Mouse (Mus musculus) embryonic facial prominence, embryonic 11.5 days (tissue): Measurements from ENCODE around the gene Cars2. TPM values are rescaled to one million over a fixed set of nuclear protein-coding genes. Genes with fewer than 3 reads are reported as not detected.
A peak's percentile ranks its signal among the peaks of the same experiment; 100 is the strongest.
"Not testable (repeated sequence)": the region's sequence is repeated elsewhere in the genome, so short reads cannot be mapped to it uniquely, and the experiment has no call there.

ENCODE experiments used
- ATAC-seq: fragments of 200-750 bp; cut with Nextera tagmentation; replicated peaks from 2 replicates; pipeline ENCODE4 v1.8.0; 2017; ENCODE audit warnings: low read depth; ENCODE audit not compliant: insufficient number of reproducible peaks, low FRiP score, low TSS enrichment
- DNase-seq: peaks from one replicate; pipeline ENCODE4 v3.0.0-alpha.2; 2015; ENCODE audit warnings: low spot score
- H3K27ac ChIP-seq: fragments of 300-500 bp; sonication (generic); replicated peaks from 2 replicates; pipeline ENCODE4 v1.5.1; 2014; ENCODE audit warnings: mild to moderate bottlenecking, low read depth, low read length, control low read depth
- H3K27me3 ChIP-seq: fragments of 300-500 bp; sonication (generic); 2 replicates; pipeline ENCODE4 v1.6.1; 2014; ENCODE audit warnings: mild to moderate bottlenecking, low read length, moderate library complexity, mixed read lengths; ENCODE audit not compliant: control insufficient read depth, insufficient read depth
- H3K36me3 ChIP-seq: fragments of 300-500 bp; sonication (generic); replicated peaks from 2 replicates; pipeline ENCODE4 v1.6.1; 2014; ENCODE audit warnings: low read depth, mild to moderate bottlenecking, low read length, moderate library complexity, mixed read lengths; ENCODE audit not compliant: control insufficient read depth, insufficient read depth
- H3K4me1 ChIP-seq: fragments of 300-500 bp; sonication (generic); 2 replicates; pipeline ENCODE4 v1.6.1; 2014; ENCODE audit warnings: low read length, mixed read lengths; ENCODE audit not compliant: control insufficient read depth, insufficient read depth
- H3K4me2 ChIP-seq: fragments of 300-500 bp; sonication (generic); 2 replicates; pipeline ENCODE4 v1.6.1; 2014; ENCODE audit warnings: low read depth, mild to moderate bottlenecking, control low read depth, low read length, moderate library complexity
- H3K4me3 ChIP-seq: fragments of 300-500 bp; sonication (generic); 2 replicates; pipeline ENCODE4 v1.5.1; 2014; ENCODE audit warnings: low read depth, low read length, control low read depth
- H3K9ac ChIP-seq: fragments of 300-500 bp; sonication (generic); replicated peaks from 2 replicates; pipeline ENCODE4 v1.6.1; 2014; ENCODE audit warnings: mild to moderate bottlenecking, control low read depth, low read length
- H3K9me3 ChIP-seq: fragments of 300-500 bp; sonication (generic); replicated peaks from 2 replicates; pipeline ENCODE4 v1.6.1; 2016; ENCODE audit warnings: mild to moderate bottlenecking, low read length, inconsistent platforms, mixed read lengths; ENCODE audit not compliant: control insufficient read depth
- WGBS: fragments of 180-500 bp; shearing (Covaris S2); extraction: QIAGEN DNeasy Blood & Tissue Kit; methylation state at CpG from one replicate; pipeline ENCODE4 v1.1.7; 2014; 5-methylcytosine and 5-hydroxymethylcytosine counted together
- polyA plus RNA-seq: library from polyadenylated mRNA; unstranded; fragments of >200 nt; fragmentation: Nextera tagmentation; extraction: Ambion mirVana; gene quantifications from 2 replicates; pipeline ENCODE4 v1.2.1, GENCODE M21; 2014

The Cars2 gene
- polyA plus RNA-seq, 1 experiment from 2014 or later, result 15.7 TPM

DNA sequence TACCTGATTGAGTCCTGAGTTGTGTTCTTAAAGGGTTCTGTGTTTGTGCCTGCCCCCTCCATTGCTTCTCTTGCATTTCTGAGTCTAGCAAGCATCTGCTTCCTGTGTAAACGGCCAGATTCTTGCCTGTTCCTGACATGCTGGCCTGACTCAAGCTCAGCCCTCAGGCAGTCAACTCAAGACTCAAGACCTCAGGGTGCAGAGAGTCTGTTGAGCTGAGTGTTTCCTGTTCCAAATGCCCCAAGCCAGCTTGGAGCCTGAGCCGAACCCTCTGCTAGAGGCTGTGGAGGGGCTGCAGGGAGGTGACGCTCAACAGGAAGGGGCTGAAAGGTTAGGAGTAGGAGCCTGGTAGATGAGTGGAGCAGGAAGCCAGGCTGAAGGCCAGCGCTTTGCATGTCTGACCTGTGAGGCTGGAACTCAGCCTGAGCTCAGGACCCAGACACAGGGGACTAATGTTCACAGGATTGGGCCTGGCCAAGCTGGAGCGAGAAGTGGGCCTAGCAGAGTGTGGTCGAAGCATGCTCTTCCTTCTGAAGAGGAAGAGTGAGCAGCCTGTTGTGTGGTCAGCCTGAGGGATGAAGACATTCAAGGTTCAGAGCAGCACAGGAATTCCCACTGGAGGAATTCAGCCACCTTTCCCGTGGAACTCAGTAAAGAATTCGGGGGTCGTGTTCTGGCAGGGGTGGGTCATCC is 24.5 kb upstream of the Cars2 start:
- H3K36me3 ChIP-seq, result no peaks in the 10 kb centered on the region
- no peak overlapping the region for H3K4me2 ChIP-seq
- no peaks in the 10 kb centered on the region for H3K27me3 ChIP-seq
- no peaks in the 10 kb centered on the region for H3K9me3 ChIP-seq
- peak; percentile 10 for DNase-seq
- no peaks in the 10 kb centered on the region for H3K4me1 ChIP-seq
- H3K9ac ChIP-seq, result no peak overlapping the region
- WGBS, result 54% methylated on average over 9 of the region's 9 CpGs
- no peak overlapping the region for H3K4me3 ChIP-seq
- ATAC-seq, result no peak
- no peak overlapping the region for H3K27ac ChIP-seq

DNA sequence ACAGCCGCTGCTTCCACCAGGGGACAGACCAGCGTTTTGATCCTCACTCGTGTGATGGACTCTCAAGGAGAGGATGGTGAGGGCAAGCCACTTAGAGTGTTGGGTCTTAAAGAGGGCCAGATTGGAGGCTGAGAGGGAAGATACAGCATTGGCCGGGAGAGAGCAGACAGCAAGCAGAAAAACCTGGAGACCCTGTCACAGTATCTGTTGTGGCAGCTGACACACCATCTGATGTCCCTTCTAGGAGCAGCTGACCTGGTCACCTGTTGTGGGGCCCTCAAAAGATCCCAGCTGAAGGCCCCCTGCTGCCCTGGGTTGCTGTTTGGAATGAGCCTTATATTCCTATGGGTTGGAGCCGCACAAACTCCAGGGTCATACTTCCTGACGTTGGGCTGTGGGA is 21.8 kb upstream of the Cars2 start:
- no peaks in the 10 kb centered on the region for H3K27me3 ChIP-seq
- no peak overlapping the region for H3K4me3 ChIP-seq
- no peaks in the 10 kb centered on the region for H3K4me1 ChIP-seq
- 82% methylated on average over 6 of the region's 6 CpGs for WGBS
- DNase-seq, result no peak
- H3K9ac ChIP-seq, result no peak overlapping the region
- ATAC-seq, result no peak
- H3K9me3 ChIP-seq, result no peaks in the 10 kb centered on the region
- H3K27ac ChIP-seq, result no peak overlapping the region
- H3K36me3 ChIP-seq, result no peaks in the 10 kb centered on the region
- no peak overlapping the region for H3K4me2 ChIP-seq

GRCm38 (mm10) chr8:11571950-11572349 is 21.4 kb upstream of the Cars2 start:
- no peak overlapping the region for H3K4me3 ChIP-seq
- no peak overlapping the region for H3K4me2 ChIP-seq
- no peaks in the 10 kb centered on the region for H3K9me3 ChIP-seq
- 81% methylated on average over 10 of the region's 10 CpGs for WGBS
- H3K4me1 ChIP-seq, result no peaks in the 10 kb centered on the region
- H3K9ac ChIP-seq, result no peak overlapping the region
- peaks cover 1% of the 10 kb centered on the region; the same call in 1 of the 2 replicates for H3K36me3 ChIP-seq
- H3K27ac ChIP-seq, result no peak overlapping the region
- ATAC-seq, result no peak
- no peak for DNase-seq
- H3K27me3 ChIP-seq, result no peaks in the 10 kb centered on the region

GRCm38 (mm10) chr8:11570742-11571141 is 20.2 kb upstream of the Cars2 start:
- H3K9me3 ChIP-seq, result no peaks in the 10 kb centered on the region
- WGBS, result 92% methylated on average over 4 of the region's 4 CpGs

GRCm38 (mm10) chr8:11569260-11570097 is 18.9 kb upstream of the Cars2 start:
- no peaks in the 10 kb centered on the region for H3K4me1 ChIP-seq
- no peaks in the 10 kb centered on the region for H3K27me3 ChIP-seq
- no peaks in the 10 kb centered on the region for H3K9me3 ChIP-seq
- 56% methylated on average over 22 of the region's 22 CpGs for WGBS
- peaks cover 2% of the 10 kb centered on the region for H3K36me3 ChIP-seq
- H3K9ac ChIP-seq, result no peak overlapping the region
- no peak overlapping the region for H3K4me3 ChIP-seq
- H3K4me2 ChIP-seq, result no peak overlapping the region
- DNase-seq (peak; percentile 72), ATAC-seq (no peak)
- H3K27ac ChIP-seq, result no peak overlapping the region

More at GRCm38 (mm10) chr8:11570742-11571141, 20.2 kb upstream of the Cars2 start:
- H3K4me1 ChIP-seq, result no peaks in the 10 kb centered on the region
- H3K9ac ChIP-seq, result no peak overlapping the region
- no peak overlapping the region for H3K4me3 ChIP-seq
- H3K27me3 ChIP-seq, result no peaks in the 10 kb centered on the region
- H3K36me3 ChIP-seq, result peaks cover 2% of the 10 kb centered on the region
- DNase-seq (no peak), ATAC-seq (no peak)
- H3K4me2 ChIP-seq, result no peak overlapping the region
- no peak overlapping the region for H3K27ac ChIP-seq

DNA sequence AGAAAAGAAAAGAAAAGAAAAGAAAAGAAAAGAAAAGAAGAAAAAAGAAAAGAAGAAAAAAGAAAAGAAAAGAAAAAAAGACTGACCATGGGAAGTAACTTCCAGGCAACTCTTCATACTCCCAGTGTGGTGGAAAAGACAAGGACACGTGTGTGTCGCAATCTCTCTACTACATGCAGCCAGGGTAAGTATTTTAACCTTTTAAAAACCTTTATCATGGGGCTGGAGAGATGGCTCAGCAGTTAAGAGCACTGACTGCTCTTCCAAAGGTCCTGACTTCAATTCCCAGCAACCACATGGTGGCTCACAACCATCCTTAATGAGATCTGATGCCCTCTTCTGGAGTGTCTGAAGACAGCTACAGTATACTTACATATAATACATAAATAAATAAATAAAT is 17.6 kb upstream of the Cars2 start:
- H3K4me3 ChIP-seq, H3K27ac ChIP-seq, DNase-seq, H3K27me3 ChIP-seq, H3K4me2 ChIP-seq, H3K4me1 ChIP-seq, ATAC-seq, H3K36me3 ChIP-seq, H3K9me3 ChIP-seq, H3K9ac ChIP-seq: not testable (repeated sequence)
- WGBS, result 97% methylated on average over 2 of the region's 2 CpGs

- H3K27me3 ChIP-seq, result no peaks in the 10 kb centered on the region
- 87% methylated on average over 7 of the region's 7 CpGs for WGBS
- DNase-seq (no peak), ATAC-seq (no peak)
- no peak overlapping the region for H3K4me3 ChIP-seq
- H3K9me3 ChIP-seq, result no peaks in the 10 kb centered on the region
- no peaks in the 10 kb centered on the region for H3K4me1 ChIP-seq
- H3K27ac ChIP-seq, result no peak overlapping the region
- H3K9ac ChIP-seq, result no peak overlapping the region
- H3K4me2 ChIP-seq, result no peak overlapping the region
- H3K36me3 ChIP-seq, result peaks cover 9% of the 10 kb centered on the region
Measured at GRCm38 (mm10) chr8:11564721-11565120, 14.1 kb upstream of the Cars2 start.

GRCm38 (mm10) chr8:11564236-11564635 is 13.7 kb upstream of the Cars2 start:
- Histone ChIP-seq H3K36me3 (peaks cover 9% of the 10 kb centered on the region), H3K27me3 (no peaks in the 10 kb centered on the region), H3K4me2 (no peak overlapping the region), H3K9me3 (no peaks in the 10 kb centered on the region), H3K4me3 (no peak overlapping the region), H3K27ac (no peak overlapping the region), H3K4me1 (no peaks in the 10 kb centered on the region), H3K9ac (no peak overlapping the region)
- no peak for ATAC-seq
- no peak for DNase-seq
- WGBS, result 93% methylated on average over 5 of the region's 5 CpGs
